Mouse (Mus musculus): ENCODE results near the gene Slc4a4.
A peak's percentile ranks its signal among the peaks of the same experiment; 100 is the strongest.
"Not testable (repeated sequence)": the region's sequence is repeated elsewhere in the genome, so short reads cannot be mapped to it uniquely, and the experiment has no call there.

Slc4a4 gene

GRCm38 (mm10) chr5:89083476-89083875 is 196.9 kb downstream of the Slc4a4 start:
- DNase-seq (ENCODE audit: low spot score in 2 of 2) = no peak

- DNase-seq (ENCODE audit: low spot score in 2 of 2) = no peak
Measured at GRCm38 (mm10) chr5:89087916-89088315, 201.3 kb downstream of the Slc4a4 start.

DNA sequence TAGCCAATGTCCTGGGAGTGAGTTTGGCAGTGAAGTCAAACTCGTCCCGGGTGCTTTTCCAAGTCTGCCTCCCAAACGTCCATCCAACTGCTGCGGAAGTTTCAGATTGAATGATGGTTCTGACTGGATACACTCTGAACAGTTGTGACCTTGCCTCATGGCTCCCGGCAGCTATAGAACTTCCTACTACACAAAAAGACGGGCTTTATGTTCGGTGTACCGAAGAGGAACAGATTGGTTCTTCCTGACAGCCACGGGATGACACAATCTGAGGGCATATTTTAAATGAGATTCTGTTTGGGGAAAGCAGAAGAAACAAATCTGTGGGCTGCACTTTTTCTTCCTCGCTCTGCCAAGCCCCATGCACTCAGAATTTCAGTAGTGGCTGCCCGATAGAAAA is 201.8 kb downstream of the Slc4a4 start:
- DNase-seq (ENCODE audit: low spot score in 2 of 2) = no peak

GRCm38 (mm10) chr5:89090131-89090530 is 203.5 kb downstream of the Slc4a4 start:
- peak in 1 of 2 experiments; percentile 9 for DNase-seq (ENCODE audit: low spot score in 2 of 2)

- no peak for DNase-seq (ENCODE audit: low spot score in 2 of 2)
Measured at GRCm38 (mm10) chr5:89096371-89096770, 209.8 kb downstream of the Slc4a4 start.

GRCm38 (mm10) chr5:89097291-89097690 is 210.7 kb downstream of the Slc4a4 start:
- DNase-seq (ENCODE audit: low spot score in 2 of 2) = no peak

- DNase-seq (ENCODE audit: low spot score in 2 of 2) = no peak
Measured at GRCm38 (mm10) chr5:89098121-89098520, 211.5 kb downstream of the Slc4a4 start.

DNA sequence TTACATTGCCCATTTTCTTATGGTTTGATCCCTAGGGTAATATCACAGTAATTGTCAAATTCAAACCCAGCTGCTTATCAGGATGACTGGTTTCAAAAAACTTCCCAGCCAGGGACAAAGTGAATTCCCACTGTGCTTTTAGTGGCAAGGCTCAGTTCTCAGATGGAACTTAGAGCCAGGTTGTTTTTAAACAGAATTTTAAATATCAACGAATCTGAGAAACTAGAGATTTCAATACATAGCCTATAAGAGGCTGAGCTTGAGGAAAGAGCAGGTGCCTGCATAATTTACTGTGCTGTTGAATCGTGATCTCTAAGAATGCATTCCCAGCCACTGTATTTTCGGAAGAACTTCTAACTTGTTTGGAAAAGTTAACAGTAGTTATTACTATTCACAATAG is 213.3 kb downstream of the Slc4a4 start:
- no peak for DNase-seq (ENCODE audit: low spot score in 2 of 2)

GRCm38 (mm10) chr5:89102560-89102959 is 215.9 kb downstream of the Slc4a4 start:
- DNase-seq (ENCODE audit: low spot score in 2 of 2) = no peak

GRCm38 (mm10) chr5:89105346-89105745 is 218.7 kb downstream of the Slc4a4 start:
- no peak for DNase-seq (ENCODE audit: low spot score in 2 of 2)

- DNase-seq (ENCODE audit: low spot score in 2 of 2) = no peak
Measured at GRCm38 (mm10) chr5:89106217-89106616, 219.6 kb downstream of the Slc4a4 start.

DNA sequence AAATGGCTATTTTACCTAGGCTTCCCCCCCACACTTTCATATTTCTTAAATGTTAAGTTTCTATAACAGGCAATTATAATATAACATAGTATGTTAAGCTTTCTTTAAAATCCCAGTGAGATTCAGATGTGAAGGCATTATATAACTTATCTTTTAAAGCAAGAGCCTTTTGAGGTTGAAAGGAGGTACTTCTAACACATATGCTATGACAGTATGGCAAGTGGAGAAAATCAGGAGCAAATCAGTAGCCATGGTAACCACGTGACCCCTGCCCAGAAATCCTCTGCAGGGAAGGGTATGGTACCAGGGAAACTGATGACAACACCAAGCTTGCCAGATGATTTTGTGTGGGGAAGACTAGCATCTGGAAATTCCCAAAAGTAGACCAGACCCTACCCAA is 222.2 kb downstream of the Slc4a4 start:
- no peak for DNase-seq (ENCODE audit: low spot score in 2 of 2)

GRCm38 (mm10) chr5:89109832-89110231 is 223.2 kb downstream of the Slc4a4 start:
- no peak for DNase-seq (ENCODE audit: low spot score in 2 of 2)

DNA sequence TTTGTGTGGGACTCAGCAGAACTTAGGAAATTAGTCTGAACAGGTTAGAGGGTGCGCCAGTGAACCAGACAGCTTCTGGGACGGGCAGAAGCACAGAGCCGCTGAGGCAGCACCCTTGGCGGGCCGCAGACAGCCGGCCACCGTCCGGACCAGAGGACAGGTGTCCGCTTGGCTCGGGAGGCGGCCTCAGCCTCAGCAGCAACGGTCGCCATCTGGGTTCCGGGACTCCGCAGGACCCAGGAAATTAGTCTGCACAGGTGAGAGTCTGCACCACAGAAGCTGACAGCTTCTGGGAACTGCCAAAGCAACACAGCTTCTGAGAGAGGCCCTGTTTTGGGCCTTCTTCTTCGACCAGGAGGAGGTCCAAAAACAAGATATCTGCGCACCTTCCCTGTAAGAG is 225.4 kb downstream of the Slc4a4 start:
- not testable (repeated sequence) for DNase-seq (ENCODE audit: low spot score in 2 of 2)

GRCm38 (mm10) chr5:89120881-89121280 is 234.3 kb downstream of the Slc4a4 start:
- DNase-seq (ENCODE audit: low spot score in 2 of 2) = no peak

- no peak for DNase-seq (ENCODE audit: low spot score in 2 of 2)
Measured at GRCm38 (mm10) chr5:89123270-89123903, 236.8 kb downstream of the Slc4a4 start.

- no peak for DNase-seq (ENCODE audit: low spot score in 2 of 2)
Measured at GRCm38 (mm10) chr5:89128210-89128609, 241.6 kb downstream of the Slc4a4 start.

GRCm38 (mm10) chr5:89135776-89136175 is 249.2 kb downstream of the Slc4a4 start:
- no peak for DNase-seq (ENCODE audit: low spot score in 2 of 2)

- DNase-seq (ENCODE audit: low spot score in 2 of 2) = no peak
Measured at GRCm38 (mm10) chr5:89140070-89140469, 253.5 kb downstream of the Slc4a4 start.

DNA sequence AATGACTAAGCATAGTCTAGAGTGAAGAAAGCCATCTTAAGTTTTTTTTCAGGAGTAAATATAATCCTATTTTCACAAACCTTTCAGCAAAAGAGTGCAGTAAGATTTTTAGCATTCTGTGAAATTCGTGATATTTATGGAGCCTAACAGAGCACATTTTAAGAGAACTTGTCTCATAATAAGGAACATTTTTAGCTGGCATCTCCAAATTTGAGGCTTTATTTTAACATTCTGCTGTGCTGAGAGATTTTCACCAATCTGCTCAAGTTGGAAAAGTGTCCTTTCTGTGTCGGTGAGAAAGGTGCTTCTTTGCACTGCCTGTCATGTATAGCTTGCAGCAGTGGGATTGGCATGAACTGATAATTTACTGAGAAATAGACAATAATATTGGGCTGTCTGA is 255.1 kb downstream of the Slc4a4 start:
- no peak for DNase-seq (ENCODE audit: low spot score in 2 of 2)

GRCm38 (mm10) chr5:89146276-89146675 is 259.7 kb downstream of the Slc4a4 start:
- no peak for DNase-seq (ENCODE audit: low spot score in 2 of 2)

DNA sequence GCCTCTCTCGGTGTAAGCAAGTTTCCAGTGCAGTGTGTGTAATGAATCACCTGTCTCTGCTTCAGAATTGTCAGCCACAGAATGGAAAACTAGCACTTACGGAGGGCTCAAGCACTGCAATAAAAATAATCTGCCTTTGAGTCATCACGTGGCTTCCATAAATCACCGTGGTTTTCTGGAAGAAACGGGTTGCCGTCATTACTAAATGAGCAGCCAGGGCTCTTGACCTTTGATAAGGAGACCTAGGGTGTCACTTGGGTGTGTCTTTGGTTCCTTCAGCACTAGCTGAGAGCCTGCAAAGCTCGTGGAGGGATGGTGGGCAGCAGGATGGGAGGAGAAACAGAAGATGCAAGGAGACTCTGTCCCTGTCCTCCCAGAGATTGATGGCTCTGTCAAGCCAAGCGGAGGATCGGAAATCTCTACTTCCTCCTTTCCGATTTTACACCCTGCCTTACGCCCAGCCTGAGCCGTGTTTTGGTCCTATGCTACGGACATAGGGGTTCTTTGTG is 260.7 kb downstream of the Slc4a4 start:
- no peak for DNase-seq (ENCODE audit: low spot score in 2 of 2)

GRCm38 (mm10) chr5:89149436-89150040 is 262.9 kb downstream of the Slc4a4 start:
- no peak for DNase-seq (ENCODE audit: low spot score in 2 of 2)

DNA sequence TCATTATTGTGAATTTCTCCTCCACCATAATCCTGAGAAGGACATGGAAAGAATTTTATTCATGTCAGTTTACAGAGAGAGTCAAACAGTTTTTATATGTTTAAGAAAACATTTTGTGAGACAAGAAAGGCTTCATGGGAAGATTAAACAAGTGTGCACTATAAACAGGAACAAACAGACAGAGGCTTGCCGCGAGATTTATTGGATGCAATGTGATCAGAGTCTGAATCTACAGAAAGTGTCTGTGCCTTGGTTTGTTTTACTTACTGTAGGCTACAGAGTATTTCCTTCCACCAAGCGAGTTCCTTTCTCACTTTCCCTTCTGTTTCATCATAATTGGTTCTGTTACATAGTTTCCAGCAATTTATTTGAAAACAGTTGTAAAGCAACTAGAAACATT is 264.5 kb downstream of the Slc4a4 start:
- DNase-seq (ENCODE audit: low spot score in 2 of 2) = no peak

Measured in urinary bladder, postnatal 4 days (tissue).